Mouse (Mus musculus) heart, adult 8-10 months (tissue): Measurements from ENCODE around the gene Qprt. TPM values are rescaled to one million over a fixed set of nuclear protein-coding genes. Genes with fewer than 3 reads are reported as not detected.

Experiments
- DNase-seq: peaks from one replicate; pipeline ENCODE4 v3.0.0; 2022; ENCODE audit warnings: low spot score
- total RNA-seq, 4 experiments: library from RNA; stranded (reverse); gene quantifications; 2 replicates each; pipeline ENCODE4 v1.2.4; 2022

Qprt gene
- total RNA-seq, 4 experiments from 2014 or later = not detected

DNA sequence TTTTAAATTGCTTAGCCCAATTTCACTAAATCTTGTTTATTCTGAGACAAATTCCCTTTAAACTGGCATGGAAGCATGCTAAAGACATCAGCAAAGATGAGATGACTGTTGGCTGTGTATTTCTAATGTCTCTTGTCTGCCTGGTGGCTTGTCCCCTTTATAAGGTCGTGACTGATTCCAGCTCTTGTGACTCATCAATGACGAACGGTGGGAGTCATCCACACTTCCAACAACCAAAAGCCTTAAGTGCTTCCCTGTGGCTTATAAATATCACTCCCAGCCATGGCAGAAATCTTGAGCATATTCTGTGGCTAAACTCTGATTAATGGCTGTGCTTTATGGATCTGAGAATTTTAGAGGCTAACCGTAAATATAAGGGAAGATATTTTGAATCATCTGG lies 55.7 kb downstream of the Qprt start:
- no peak for DNase-seq

DNA sequence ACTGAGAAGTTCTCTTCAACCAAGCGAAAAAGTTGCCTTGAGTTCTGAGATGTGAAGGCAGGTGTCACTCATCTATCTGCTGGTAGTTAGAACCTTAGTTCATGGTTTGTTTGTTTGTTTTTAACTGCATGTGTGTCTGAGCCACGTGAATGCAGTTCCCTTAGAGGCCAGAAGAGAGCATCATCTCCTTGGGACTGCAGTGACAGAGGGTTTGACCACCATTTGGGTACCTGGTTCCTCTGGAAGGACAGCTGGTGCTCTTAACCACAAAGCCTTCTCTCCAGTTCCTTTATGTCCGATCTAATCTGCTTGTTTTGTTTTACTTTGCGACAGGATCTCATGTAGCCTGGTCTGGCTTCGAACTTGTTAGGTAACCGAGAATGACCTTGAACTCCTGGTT lies 56.5 kb downstream of the Qprt start:
- DNase-seq = no peak

Other genes with a start within 250 kb of the Qprt start
- 10 to 100 TPM; 35.8 to 40.4 (median 38.5) TPM for gene Taok2, start 237.5 kb downstream of the Qprt start, total RNA-seq
- 10 to 100 TPM; 10.3 to 13.1 (median 12.6) TPM for gene Tmem219, start 199.3 kb downstream of the Qprt start, total RNA-seq
- 1 to 10 TPM; 6.6 to 9.3 (median 7.3) TPM for gene Kctd13, start 193.3 kb downstream of the Qprt start, total RNA-seq
- under 1 TPM in 1 of 4 experiments, not detected in 3; 0.19 TPM for gene Asphd1, start 172.6 kb downstream of the Qprt start, total RNA-seq
- gene Sez6l2, start 171.7 kb downstream of the Qprt start, total RNA-seq = 1 to 10 TPM; 2.6 to 7.2 (median 6.4) TPM
- gene Cdipt, start 146.3 kb downstream of the Qprt start, total RNA-seq = 10 to 100 TPM; 45.9 to 53.7 (median 50.7) TPM
- gene Cdiptos, start 146.1 kb downstream of the Qprt start, total RNA-seq = under 1 TPM in 3 of 4 experiments, not detected in 1; 0.37 to 0.60 (median 0.43) TPM
- 10 to 100 TPM; 59.3 to 81.8 (median 73.5) TPM for gene Mvp, start 107.6 kb downstream of the Qprt start, total RNA-seq
- gene Pagr1b, start 105.7 kb downstream of the Qprt start, total RNA-seq = not detected
- 10 to 100 TPM in 2 of 4 experiments, 1 to 10 TPM in 2; 8.3 to 22.2 (median 10.5) TPM for gene Pagr1a, start 104.9 kb downstream of the Qprt start, total RNA-seq
- 10 to 100 TPM; 28.1 to 33.3 (median 31.4) TPM for gene Gm42742, start 101.1 kb downstream of the Qprt start, total RNA-seq
- 1 to 10 TPM in 1 of 4 experiments, under 1 TPM in 1, not detected in 2; 0.87 to 1.1 TPM for gene Prrt2, start 101.0 kb downstream of the Qprt start, total RNA-seq
- gene Maz, start 95.2 kb downstream of the Qprt start, total RNA-seq = 10 to 100 TPM; 48.5 to 55.9 (median 54.8) TPM
- 1 to 10 TPM in 3 of 4 experiments, not detected in 1; 1.2 to 2.2 (median 1.6) TPM for gene Kif22, start 79.8 kb downstream of the Qprt start, total RNA-seq
- gene Zg16, start 34.9 kb downstream of the Qprt start, total RNA-seq = not detected
- gene AI467606, start 30.9 kb downstream of the Qprt start, total RNA-seq = 1 to 10 TPM; 1.2 to 2.9 (median 1.3) TPM
- under 1 TPM; 0.38 to 0.57 (median 0.46) TPM for gene Spn, start 15.6 kb upstream of the Qprt start, total RNA-seq
- gene Cd2bp2, start 73.8 kb upstream of the Qprt start, total RNA-seq = 10 to 100 TPM; 36.2 to 45.1 (median 40.6) TPM
- 10 to 100 TPM; 17.4 to 24.4 (median 23.0) TPM for gene Tbc1d10b, start 86.2 kb upstream of the Qprt start, total RNA-seq
- gene Mylpf, start 86.7 kb upstream of the Qprt start, total RNA-seq = 10 to 100 TPM in 1 of 4 experiments, 1 to 10 TPM in 3; 6.2 to 14.1 (median 8.2) TPM
- gene Zfp553, start 110.8 kb upstream of the Qprt start, total RNA-seq = 1 to 10 TPM; 5.2 to 6.4 (median 5.8) TPM
- gene Sept1, start 110.9 kb upstream of the Qprt start, total RNA-seq = 1 to 10 TPM; 2.1 to 3.9 (median 2.6) TPM
- gene Zfp771, start 122.0 kb upstream of the Qprt start, total RNA-seq = 10 to 100 TPM; 15.3 to 21.7 (median 17.1) TPM
- 10 to 100 TPM; 40.5 to 45.6 (median 40.9) TPM for gene Dctpp1, start 138.5 kb upstream of the Qprt start, total RNA-seq
- gene Sephs2, start 151.8 kb upstream of the Qprt start, total RNA-seq = 10 to 100 TPM; 24.2 to 31.6 (median 31.0) TPM
- gene Itgal, start 174.0 kb upstream of the Qprt start, total RNA-seq = 1 to 10 TPM; 1.1 to 2.0 (median 1.6) TPM
- gene Zfp768, start 223.4 kb upstream of the Qprt start, total RNA-seq = 10 to 100 TPM; 37.1 to 43.4 (median 41.5) TPM